Mouse (Mus musculus) layer of hippocampus, postnatal 10 days (tissue): ENCODE data around the gene Rbm33. TPM values are rescaled to one million over a fixed set of nuclear protein-coding genes. Genes with fewer than 3 reads are reported as not detected.

Experiments used
- DNase-seq, 2 experiments: peaks; one replicate each; pipeline ENCODE4 v3.0.0; 2021; ENCODE audit warnings: low spot score in 2 of 2
- total RNA-seq, 2 experiments: library from RNA; stranded (reverse); gene quantifications; 2 replicates each; pipeline ENCODE4 v1.2.3; 2021

Rbm33 gene
- total RNA-seq, 2 experiments from 2014 or later = 53.5 to 69.9 TPM

DNA sequence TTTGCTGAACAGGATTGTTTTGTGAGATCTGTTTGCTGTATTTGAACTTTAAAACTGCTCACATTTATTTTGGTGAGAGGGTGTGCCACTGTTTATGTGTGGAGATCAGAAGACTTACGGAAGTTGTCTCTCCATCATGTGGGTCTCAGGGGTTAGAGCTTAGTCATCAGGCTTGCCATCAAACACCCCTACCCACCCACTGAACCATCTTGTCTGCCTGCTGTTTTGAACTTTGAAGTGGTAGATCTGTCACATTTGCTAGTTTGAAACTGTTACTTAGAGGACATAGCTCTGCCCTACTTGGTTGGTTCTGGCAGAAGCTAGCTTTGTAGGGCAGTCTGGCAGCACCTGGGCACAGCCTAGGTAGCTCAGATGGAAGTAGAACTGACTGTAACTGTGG, 85.8 kb downstream of the Rbm33 start:
- DNase-seq = no peak

DNA sequence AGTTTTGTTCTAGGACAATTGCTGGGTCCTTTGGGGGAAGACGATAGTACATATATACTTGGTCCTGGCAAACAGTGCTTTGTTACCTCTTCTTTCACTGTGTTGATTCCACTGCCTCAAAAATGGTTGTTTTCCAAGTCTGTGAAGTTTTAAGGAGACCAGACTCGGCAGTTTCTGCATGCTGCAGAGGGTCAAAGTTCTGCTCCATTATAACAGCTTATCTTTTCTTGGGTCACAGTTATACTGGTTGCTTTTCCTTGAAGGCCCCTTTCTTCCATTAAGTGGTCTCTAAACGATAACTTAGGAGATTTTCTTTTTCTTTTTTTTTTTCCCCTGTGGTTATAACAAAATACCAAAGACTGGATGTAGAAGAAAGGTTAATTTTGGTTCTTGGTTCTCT, 89.7 kb downstream of the Rbm33 start:
- DNase-seq = no peak

DNA sequence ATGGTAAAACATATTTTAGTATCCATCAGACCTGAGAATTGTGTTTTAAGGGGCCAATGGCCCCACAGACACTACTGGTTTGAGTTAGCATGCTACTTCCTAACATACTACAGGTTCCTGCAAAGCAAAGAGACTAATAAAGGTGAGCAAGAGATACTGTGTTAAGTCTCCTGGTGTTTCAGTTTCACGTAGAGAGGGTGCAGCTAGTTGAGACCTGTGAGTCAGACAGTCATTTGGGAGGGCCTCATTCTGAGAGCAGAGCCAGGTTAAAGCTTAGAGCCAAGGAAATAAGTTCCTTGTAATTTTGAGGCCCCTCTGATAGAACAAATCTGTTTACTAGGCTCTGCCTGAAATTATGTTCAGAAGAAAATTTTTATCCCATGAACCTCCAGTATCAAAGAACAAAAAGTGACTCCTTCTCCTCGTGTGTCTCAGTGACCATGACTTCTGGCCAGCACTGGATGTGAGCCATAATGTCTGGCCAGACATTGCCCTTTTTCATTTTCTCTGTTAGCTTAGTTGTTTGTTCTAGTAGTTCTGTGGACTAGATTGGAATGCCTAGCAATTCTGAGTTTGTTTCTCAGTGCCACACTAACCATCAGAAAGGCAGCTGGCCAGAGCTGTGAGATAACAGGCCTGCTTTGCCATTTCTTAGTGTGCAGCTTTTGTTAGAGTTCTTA, 95.2 kb downstream of the Rbm33 start:
- DNase-seq = no peak

DNA sequence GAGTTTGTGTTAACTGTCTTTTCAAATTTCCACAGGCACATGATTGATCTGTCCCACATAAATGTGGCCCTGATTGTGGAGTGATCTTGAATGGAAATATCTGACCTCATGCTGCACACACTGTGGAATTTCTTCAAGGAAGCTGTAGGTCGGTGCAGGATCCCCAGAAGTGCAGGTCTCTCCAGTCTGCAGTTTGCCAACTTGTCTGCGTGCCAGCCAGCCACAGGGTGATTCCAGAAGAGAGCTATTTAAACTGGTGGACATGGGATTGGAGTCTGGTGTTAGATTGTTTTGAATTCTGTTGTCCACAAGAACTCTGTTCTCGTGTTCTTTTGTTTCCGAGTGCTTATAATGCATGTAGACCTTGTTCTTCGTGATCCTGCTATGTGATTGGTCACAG, 96.6 kb downstream of the Rbm33 start:
- no peak for DNase-seq

DNA sequence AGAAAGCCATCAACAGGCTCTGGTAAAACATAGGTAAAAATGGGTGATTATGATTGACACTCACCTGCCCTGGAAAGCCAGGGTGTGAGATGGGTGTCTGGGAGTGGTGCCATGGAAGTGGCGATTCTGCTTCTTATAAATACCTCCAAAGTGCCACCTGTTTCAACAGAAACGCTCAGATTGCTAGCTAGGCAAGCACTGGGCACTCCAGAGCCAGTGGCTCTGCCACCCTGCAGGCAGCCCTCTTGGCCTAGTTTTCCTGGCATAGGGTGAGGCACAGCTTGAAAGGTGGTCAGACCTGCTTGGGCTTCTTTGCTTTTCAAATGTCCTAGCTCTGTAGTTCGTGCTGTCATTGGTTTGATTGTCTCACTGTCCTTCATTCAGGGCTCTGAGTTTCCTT, 97.2 kb downstream of the Rbm33 start:
- DNase-seq = no peak

DNA sequence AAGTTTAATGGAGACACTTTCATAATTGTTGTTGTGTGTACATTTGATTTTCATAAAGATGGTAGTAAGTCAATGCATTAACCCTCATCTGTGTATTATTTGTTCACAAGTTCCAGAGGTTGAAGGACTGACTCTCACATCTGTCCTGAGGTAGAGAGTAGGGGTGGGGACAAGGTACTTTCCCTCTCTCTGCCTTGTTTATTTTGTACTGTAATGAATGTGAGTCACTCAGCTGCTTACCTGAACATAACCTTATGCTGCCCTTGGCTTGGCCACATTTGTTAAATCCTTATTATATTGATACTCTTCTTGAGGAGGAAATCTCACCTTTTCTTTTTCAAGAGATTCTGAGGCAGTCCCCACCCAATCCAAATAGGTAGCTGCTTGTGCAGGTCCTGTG, 99.1 kb downstream of the Rbm33 start:
- DNase-seq = no peak

DNA sequence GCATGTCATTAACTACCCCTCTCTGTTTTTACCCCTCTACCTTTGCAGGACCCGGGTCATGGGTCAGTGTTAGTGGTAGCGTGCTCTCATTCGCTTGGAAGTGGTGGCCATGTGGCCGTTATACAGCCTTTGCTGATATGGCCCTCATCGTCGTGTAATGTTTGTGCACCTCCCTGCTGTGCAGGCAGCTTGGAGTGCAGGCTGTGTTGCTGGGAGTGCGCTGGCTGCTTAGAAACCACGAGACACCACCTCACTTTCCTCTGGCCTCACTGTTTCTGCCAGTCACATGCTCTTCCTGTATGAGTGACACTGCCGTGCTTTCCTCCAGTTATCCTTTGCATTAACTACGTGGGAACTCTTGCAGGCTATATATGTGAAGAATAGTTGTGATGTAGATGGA, 101.8 kb downstream of the Rbm33 start:
- no peak for DNase-seq

DNA sequence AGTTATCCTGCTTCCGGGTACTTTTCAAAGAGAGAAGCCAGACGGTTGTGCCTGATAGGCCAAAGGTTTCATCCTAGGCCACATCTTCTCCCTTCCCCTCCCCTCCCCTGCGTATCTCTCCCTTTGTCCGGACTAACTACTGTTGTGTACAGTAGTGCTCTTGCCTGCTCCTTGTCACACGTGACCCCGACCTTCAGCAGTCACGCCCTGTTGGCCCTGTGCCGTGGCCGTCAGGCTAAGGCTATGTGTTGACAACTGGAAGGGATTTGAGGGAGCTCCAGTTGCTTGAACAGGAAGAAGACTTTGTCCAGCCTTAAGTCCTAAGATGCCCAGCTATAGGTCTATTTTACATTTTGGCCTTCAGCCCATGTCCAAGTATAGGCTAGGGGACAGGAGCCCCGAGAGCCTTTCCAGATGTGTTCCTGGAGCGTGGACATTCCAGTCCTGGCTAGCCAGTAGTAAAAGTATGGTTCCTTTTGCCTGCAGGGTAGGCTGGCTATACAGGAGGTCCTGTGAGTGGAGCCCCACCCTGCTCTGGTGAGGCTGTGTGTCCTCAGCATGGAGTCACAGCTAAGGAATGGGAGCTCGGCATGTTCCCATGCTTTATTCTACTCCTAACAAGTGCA, 102.8 kb downstream of the Rbm33 start:
- no peak for DNase-seq

DNA sequence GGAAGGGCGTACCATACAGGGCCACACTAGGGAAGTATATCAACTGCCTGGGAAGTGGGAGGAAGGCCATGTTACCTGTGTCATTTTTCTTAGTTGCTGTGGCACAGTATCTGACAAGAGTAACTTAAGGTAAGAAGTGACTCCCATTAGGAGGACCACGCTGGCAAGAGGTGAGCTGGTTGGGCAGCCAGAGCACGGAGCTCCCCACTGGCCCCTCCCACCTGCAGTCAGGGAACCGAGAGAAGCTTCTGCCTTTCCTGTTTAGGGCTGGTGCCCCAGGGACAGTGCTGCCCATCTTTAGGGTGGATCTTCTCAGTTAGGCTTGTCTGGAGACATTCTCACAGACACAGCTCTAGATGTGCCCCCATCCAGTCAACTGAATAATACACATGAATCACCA, 106.9 kb downstream of the Rbm33 start:
- peak in 1 of 2 experiments; percentile 4 for DNase-seq

DNA sequence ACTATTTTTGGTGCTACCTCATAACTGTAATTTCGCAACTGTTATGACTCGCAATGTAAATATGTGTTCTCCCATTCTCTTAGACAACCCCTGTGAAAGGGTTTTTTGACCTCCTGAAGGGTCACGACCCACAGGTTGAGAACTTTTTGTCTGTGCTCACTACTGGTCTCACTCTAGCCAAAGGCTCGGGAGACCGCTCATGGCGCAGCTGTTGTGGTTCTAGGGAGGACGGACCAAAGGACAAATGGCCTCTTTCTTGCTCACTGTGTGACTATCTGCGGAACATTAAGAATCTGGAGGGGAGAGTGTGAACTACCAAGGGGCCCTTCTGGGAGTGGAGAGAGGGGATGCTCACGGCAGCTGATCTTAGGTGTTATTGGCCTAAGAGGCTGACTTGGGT, 109.0 kb downstream of the Rbm33 start:
- peak in 1 of 2 experiments; percentile 7 for DNase-seq

DNA sequence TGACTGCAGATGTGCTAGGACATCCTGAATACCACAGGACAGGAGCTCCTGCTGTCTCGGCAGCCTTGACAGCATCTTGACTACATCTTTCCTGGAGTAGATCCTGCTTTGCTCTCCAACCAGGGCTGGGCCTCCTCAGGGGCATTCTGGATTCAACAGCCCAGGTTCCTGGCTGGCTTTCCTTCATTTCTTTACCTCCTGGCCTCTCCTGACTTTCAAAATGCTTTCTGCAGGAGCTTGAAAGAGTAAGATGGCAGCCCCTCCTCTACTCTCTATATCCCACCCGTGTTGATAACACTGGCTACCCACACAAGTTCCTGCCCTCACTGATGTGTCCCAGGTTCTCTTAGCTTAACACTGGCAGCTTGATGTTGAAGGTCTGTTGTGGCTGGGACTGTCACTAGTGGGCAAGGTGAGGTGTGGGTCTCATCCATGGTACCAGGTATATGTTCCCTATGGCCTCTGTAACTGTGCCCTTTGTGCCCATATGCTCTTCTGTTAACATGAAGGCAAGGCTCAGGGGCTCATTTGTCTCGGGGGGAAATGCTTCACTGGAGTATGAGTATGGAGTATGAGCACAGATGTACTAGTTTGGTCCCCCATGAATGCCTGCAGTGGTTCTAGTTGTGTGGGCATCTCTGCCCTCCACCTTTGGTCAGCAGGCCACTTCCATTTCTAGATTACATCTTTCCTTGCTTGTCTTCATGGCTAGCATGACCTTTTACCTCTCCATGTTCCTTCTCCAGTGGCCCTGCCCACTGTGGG, 133.4 kb downstream of the Rbm33 start:
- peak in 1 of 2 experiments; percentile 7 for DNase-seq

DNA sequence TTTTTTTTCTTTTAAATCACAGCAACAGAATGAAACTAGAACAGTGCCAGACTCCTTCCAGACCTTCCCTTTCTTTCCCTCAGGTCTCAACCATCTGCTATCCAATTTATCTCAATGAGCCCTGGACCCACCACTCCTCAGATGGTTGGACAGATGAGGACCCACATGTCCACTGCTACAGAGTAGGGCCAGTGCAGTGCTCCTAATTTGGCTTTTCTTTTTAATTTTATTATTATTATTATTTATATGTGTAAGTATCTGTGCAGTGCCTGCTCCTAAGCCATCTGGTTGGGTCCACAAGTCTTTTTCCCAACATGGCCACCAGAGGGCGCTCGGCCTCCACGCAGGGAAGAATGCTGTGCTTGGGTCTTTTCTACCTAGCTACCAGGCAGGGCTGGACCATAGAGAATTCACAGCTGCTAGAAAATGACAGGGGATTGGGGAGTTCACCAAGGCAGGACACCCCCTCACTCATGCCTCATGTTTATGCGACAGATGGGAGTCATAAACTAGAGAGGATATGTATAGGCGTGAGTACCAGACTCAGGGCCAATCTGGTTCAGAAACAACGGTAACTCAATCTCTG, 134.2 kb downstream of the Rbm33 start:
- DNase-seq = peak; percentile 93 to 94

DNA sequence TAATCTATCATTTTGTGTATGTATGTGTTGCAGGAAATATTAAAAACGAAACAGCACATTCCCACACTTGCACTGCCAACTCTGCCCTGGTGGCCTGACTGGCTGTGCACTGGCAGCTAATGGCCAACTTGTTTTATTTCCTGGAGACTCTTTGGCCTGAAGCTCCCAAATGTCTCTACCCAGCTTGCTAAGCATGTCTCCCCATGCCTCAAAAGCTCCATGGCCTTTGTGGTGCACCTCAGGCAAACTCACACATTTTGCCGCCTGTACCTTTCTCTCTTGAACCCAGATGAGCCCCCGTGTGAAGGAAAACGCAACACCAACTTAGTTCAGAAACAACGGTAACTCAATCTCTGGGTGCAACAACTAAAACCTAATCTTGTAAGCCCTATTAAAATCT, 136.2 kb downstream of the Rbm33 start:
- peak in 1 of 2 experiments; percentile 5 for DNase-seq

DNA sequence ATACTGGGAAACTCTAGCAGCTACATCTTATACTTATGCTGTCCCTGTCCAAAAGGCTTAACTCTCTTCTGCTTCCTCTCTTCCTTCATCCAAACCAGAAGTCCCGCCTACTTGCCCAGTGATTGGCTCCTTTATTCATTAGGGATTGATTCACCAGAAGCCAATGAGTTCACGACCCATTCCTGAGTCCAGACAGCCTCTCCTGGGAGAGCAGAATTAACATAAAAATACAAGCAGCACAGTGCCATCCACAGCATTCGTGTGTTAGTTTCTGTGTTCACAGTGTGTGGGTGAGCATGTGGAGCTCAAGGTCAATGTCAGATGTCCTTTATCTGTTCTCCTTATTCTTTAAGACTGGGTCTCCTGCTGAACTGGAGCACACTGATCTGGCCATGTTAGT, 136.6 kb downstream of the Rbm33 start:
- DNase-seq = no peak

DNA sequence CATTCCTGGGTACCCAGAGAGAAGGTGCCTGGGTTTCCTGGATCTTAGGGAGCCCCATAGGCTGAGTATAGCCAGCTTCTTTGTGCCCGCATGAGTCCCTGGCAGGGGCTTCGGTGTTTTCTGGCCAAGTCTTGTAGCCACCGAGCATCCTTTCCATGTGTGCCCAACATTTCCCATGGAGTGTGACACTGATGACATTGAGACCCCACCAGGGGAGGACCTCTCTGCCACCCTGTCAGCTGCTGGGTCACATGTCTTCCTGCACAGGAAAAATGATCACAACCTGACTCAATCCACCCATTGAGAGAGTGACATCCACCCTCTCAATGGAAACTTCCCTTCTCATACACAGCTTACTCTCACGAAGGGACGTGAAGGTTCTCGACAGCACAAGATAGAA, 137.6 kb downstream of the Rbm33 start:
- peak in 1 of 2 experiments; percentile 7 for DNase-seq

DNA sequence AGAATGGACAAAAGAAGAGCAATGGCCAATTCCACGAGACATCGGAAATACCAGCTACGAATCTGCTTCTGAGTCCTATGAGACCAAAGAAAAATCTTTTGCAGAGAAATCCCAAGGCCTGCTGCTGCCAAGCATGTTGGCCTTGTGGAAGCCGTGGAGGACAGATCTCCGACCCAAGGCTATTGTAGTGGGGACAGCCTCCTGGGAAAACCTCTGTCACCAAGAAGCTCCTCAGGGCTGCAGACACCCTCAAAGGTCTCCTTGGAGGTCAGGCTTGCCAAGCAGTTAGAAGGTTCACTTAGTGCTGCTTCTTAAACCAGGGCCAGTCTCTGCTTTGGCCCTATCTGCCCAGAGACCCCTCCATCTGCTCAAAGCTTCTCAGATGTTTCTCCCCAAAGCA, 138.8 kb downstream of the Rbm33 start:
- no peak for DNase-seq

DNA sequence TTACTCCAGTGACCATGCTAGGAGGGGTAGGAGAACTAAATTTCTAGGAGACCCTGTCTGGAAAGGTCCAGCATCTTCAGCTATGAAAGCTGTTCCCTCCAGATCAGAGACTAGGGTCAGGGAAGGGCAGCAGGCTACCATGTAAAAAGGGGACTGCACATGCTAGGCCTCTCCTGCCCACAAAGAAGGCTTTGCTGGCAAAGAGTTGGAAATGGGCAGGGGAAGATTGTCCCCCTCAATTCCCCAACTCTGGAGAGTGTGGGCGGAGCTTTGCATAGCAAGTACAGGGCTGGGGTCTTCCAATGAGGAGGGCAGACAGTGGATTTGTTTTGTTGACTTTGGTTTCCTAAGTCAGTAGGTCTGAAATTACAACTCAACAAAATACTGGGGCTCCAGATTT, 139.4 kb downstream of the Rbm33 start:
- DNase-seq = peak in 1 of 2 experiments; percentile 7

DNA sequence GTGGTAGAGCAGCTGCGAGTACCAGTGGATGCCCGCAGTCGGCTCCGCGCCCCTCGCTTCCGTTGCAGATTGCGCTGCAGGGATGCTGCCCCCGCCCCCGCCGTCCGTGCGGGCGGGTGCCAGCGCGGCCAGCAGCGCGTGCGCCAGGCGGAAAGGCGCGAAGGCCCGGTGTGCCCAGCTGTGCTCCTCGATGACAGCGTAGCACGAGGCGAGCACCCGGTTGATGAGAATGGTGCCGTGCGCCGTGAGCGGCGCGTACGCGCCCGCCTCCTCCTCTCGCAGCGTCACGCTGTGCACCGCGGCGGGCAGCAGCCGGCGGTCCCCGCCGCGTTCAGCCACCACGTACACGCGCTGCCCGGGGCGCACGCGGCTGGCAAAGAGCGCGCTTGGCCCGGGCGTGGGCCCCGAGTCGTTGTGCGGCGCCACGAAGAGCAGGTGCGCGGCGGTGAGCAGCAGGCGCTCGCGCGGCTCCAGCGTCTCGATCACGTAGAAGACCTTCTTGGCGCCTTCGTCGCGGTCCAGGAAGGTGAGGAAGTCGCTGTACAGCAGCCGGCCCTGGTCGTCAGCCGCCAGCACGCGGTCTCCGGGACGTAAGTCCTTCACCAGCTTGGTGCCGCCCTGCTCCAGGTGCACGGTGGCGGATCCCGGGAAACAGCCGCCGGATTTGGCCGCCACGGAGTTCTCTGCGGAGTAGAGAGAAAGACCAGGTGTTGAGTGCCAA, 141.2 kb downstream of the Rbm33 start:
- DNase-seq = peak in 1 of 2 experiments; percentile 39

DNA sequence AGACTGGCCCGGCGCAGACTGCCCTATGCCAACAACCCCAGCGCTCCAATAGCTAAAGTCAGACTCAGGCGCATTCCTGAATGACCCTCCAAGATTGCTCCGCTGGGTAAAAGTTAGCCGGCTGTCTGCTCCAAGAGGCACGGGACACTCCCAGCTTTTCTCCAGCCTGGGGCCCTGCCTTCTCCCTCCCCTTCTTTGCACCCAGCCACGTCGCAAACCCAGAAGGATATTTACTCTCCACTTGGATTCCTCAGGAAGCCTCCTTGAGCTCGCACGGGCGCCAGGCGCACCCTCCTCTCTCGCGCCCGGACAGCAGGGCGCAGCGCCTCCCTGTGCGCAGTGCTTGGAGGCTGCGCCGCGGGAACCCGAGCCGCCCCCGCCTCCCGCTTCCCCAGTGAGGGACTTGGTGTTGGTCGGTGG, 141.9 kb downstream of the Rbm33 start:
- no peak for DNase-seq

DNA sequence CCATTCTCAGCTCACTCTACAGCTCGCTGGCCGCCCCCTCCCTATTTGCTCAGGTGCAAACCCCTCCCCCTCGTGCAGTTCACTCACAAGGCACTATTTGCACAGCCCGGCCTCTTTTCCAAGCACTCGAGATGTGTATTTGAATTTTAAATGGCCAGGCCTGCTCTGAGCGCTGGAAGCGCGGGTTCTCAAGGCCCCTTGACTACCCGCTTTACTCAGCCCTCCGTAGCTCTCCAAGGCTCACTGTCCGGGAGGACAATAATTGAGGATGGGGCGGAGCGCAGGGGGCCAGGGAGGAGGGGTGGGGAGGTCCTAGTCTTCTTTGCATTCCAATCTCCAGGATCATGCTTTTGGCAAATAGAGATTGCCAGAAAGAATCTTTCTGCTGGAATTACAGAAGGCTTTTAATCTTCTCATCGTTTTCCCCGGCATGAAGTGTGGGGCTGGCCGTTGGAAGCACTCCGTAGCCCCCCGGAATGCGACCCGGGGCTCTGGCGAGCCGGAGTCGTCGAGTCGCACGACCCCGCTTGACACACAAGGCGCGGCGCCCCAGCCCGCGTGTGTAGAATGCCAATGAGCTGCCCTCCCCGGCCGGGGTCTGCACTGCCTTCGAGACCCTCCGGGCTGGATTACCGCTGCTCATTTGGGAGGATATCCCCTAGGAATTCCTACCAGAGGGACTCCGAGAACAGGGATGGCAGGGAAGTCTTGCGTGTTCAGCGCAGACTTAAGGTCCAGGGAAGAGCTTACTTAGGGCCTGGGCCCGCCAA, 142.7 kb downstream of the Rbm33 start:
- no peak for DNase-seq
